Mouse (Mus musculus) CH12.LX (cell line): ENCODE data around the gene Scel. TPM values are rescaled to one million over a fixed set of nuclear protein-coding genes. Genes with fewer than 3 reads are reported as not detected.

ENCODE experiments used
- DNase-seq: peaks from one replicate; pipeline ENCODE4 v3.0.0-alpha.2; 2013; ENCODE audit errors: extremely low read depth
- H3K27ac ChIP-seq: 2 replicates; pipeline ENCODE4 v1.5.1; 2012; ENCODE audit warnings: low read depth, mild to moderate bottlenecking, control low read depth, moderate library complexity; ENCODE audit not compliant: insufficient read depth
- H3K27me3 ChIP-seq: replicated peaks from 2 replicates; pipeline ENCODE3; 2012; ENCODE audit warnings: inconsistent platforms
- H3K36me3 ChIP-seq, 2 experiments: replicated peaks in 1 of 2; 2 replicates each; pipeline versions ENCODE3 to v1.6.1; 2012; ENCODE audit warnings: inconsistent platforms in 1 of 2, low read length in 1 of 2, mild to moderate bottlenecking in 1 of 2, mixed read lengths in 1 of 2, moderate library complexity in 1 of 2; ENCODE audit not compliant: control insufficient read depth in 1 of 2, insufficient read depth in 1 of 2
- H3K4me1 ChIP-seq, 2 experiments: 2 replicates each; pipeline ENCODE4 v1.6.1; 2012; ENCODE audit warnings: inconsistent platforms in 1 of 2, moderate library complexity in 1 of 2; ENCODE audit not compliant: insufficient read depth in 2 of 2, control insufficient read depth in 1 of 2
- H3K4me2 ChIP-seq: 2 replicates; pipeline ENCODE4 v1.6.1; 2012; ENCODE audit warnings: low read depth, mild to moderate bottlenecking, control low read depth; ENCODE audit not compliant: poor library complexity, insufficient read depth, severe bottlenecking
- H3K4me3 ChIP-seq, 3 experiments: fragments of 150-350 bp in 1 of 3; sonication (generic) in 1 of 3; replicated peaks in 1 of 3; 2 replicates each; pipeline versions ENCODE3 to v1.5.1; 2011 to 2012; ENCODE audit warnings: low read depth in 2 of 3, low read length in 2 of 3, mild to moderate bottlenecking in 2 of 3, moderate library complexity in 2 of 3, control low read depth in 1 of 3, improper control_type of control experiment in 1 of 3, inconsistent platforms in 1 of 3, mixed read lengths in 1 of 3; ENCODE audit not compliant: poor library complexity in 1 of 3
- H3K79me2 ChIP-seq: replicated peaks from 2 replicates; pipeline ENCODE4 v1.6.1; 2012; ENCODE audit warnings: mild to moderate bottlenecking, moderate library complexity; ENCODE audit not compliant: control insufficient read depth, poor library complexity, insufficient read depth, severe bottlenecking; ENCODE audit errors: extremely low read depth
- H3K9ac ChIP-seq: 2 replicates; pipeline ENCODE4 v1.6.1; 2012; ENCODE audit warnings: low read depth, mild to moderate bottlenecking, control low read depth, moderate library complexity; ENCODE audit not compliant: insufficient read depth
- H3K9me3 ChIP-seq: replicated peaks from 2 replicates; pipeline ENCODE3; 2012; ENCODE audit warnings: low read length, inconsistent platforms, mixed read lengths
- BHLHE40 ChIP-seq: IDR thresholded peaks from 2 replicates; pipeline ENCODE4 v1.6.1; 2011; ENCODE audit warnings: mild to moderate bottlenecking, low read depth, low read length, improper control_type of control experiment
- ELF1 ChIP-seq: IDR thresholded peaks from 2 replicates; pipeline ENCODE4 v1.6.1; 2014; ENCODE audit warnings: low read depth, mild to moderate bottlenecking, inconsistent platforms, low read length, improper control_type of control experiment
- EP300 ChIP-seq: IDR thresholded peaks from 2 replicates; pipeline ENCODE4 v1.6.1; 2011; ENCODE audit warnings: low read length, improper control_type of control experiment
- ETS1 ChIP-seq: conservative IDR thresholded peaks from 2 replicates; pipeline ENCODE4 v1.6.1; 2012; ENCODE audit warnings: low read depth, mild to moderate bottlenecking, inconsistent platforms, low read length, improper control_type of control experiment, moderate library complexity
- JUND ChIP-seq: conservative IDR thresholded peaks from 2 replicates; pipeline ENCODE4 v1.6.1; 2011; ENCODE audit warnings: low read depth, low read length, improper control_type of control experiment
- MAX ChIP-seq: IDR thresholded peaks from 2 replicates; pipeline ENCODE4 v1.6.1; 2011; ENCODE audit warnings: low read length, improper control_type of control experiment
- POLR2AphosphoS2 ChIP-seq: IDR thresholded peaks from 2 replicates; pipeline ENCODE4 v1.6.1; 2011; ENCODE audit warnings: low read depth, low read length, improper control_type of control experiment
- TBP ChIP-seq: conservative IDR thresholded peaks from 2 replicates; pipeline ENCODE4 v1.6.1; 2011; ENCODE audit warnings: low read depth, low read length, improper control_type of control experiment
- ZC3H11A ChIP-seq: IDR thresholded peaks from 2 replicates; pipeline ENCODE4 v1.6.1; 2012; ENCODE audit warnings: low read depth, mild to moderate bottlenecking, inconsistent platforms, low read length, improper control_type of control experiment
- ZMIZ1 ChIP-seq: IDR thresholded peaks from 2 replicates; pipeline ENCODE4 v1.6.1; 2012; ENCODE audit warnings: low read depth, mild to moderate bottlenecking, inconsistent platforms, low read length, improper control_type of control experiment
- dilution Hi-C: fragments of 300-500 bp; cut with MboI; formaldehyde crosslinking; loops from 2 replicates; pipeline ENCODE4 v1.14.3; 2020; ENCODE audit warnings: low sequenced_read_pairs; ENCODE audit not compliant: extremely low pct_unique_long_range_greater_than_20kb, extremely low pct_ligation_motif_present
- in situ Hi-C: fragments of 300-500 bp; cut with MboI; formaldehyde crosslinking; loops from 3 replicates; pipeline ENCODE4 v1.14.3; 2019; ENCODE audit warnings: low sequenced_read_pairs, low pct_ligation_motif_present, low pct_unique_long_range_greater_than_20kb, mixed read lengths
- polyA plus RNA-seq: library from polyadenylated mRNA; unstranded; fragments of >175 nt; gene quantifications from 2 replicates; pipeline ENCODE4 v1.2.1, GENCODE M21; 2012; ENCODE audit warnings: low read depth; ENCODE audit not compliant: insufficient read length
- total RNA-seq, 2 experiments: library from RNA; depleted of rRNA; stranded (reverse); fragments of 300-350 nt in 1 of 2; fragments of >200 nt in 1 of 2; gene quantifications; 2 replicates each; pipeline ENCODE4 v1.2.3; 2012 to 2014

Gene Scel
- total and polyA plus RNA-seq, 3 experiments = 0.04 to 0.31 (median 0.31) TPM

DNA sequence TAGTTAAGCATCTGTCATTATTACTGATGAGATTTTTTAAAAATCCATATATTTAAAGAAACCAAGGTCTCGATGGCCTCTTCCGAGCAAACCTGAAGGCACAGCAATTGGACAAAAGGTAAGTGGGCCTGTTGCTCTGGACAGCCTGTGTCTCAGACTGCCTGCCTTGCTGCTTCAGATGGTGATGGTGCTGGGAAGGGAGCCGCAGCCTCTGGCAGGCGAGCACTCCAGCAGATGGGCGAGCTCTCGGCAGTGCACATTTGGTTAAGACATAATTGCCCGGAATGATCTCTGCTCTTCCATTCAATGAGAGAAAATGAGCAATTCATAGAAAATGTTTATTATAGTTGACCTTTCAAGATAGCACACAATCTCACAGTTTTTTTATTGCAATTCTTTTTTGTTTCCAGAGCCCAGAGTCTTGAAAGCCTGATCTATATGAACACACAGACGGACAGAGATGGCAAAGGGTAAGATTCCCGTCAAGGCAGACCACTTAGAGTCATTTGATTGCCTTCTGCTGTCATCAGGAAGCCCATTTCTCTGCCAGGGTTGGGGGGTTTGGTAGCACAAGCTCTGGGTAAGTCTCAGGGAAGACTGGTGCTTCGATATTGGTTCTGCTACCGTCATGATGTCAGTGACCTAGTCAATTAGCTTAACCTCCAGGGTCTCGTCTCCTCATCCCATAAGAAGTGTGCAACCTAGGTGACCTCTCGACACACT is 58.6 kb downstream of the Scel start:
- H3K36me3 ChIP-seq = no peaks in the 10 kb centered on the region
- no peaks in the 10 kb centered on the region for H3K79me2 ChIP-seq
- no peaks in the 10 kb centered on the region for H3K27me3 ChIP-seq
- H3K27ac ChIP-seq = no peak overlapping the region
- dilution Hi-C loops = loop anchor here (25.0 kb wide), 1 partner anchor 391 kb away; no protein-coding TSS in a partner anchor
- TF ChIP-seq ZMIZ1 (no peak), ZC3H11A (no peak), POLR2AphosphoS2 (no peak), MAX (no peak), ELF1 (no peak)
- H3K4me2 ChIP-seq = no peak overlapping the region
- no peaks in the 10 kb centered on the region for H3K9me3 ChIP-seq
- H3K4me3 ChIP-seq = no peak overlapping the region
- in situ Hi-C loops = no loop called here
- peaks cover 0 to 4% of the 10 kb centered on the region in 2 experiments; a peak in 1 of 4 replicates for H3K4me1 ChIP-seq
- no peak overlapping the region for H3K9ac ChIP-seq
- DNase-seq = no peak

DNA sequence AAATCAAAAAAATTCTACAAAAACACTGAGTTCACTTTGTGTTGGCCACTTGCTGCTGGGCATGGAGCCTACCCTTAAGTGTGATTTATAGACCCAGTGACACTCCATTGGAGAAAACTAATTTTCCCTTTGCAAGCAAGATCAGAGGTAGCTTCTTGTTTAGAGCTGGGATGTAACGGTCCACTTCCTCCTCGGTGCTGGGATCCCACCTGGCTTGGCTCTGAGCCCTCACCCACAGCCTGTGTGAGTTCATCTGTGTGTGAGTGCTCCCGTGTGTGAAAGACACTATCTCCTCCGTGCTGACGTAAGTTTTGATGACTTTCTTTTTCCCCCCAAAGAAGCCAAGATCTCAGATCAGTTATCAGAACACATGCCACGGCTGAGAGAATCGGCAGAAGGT is 62.7 kb downstream of the Scel start:
- H3K36me3 ChIP-seq = no peaks in the 10 kb centered on the region
- TF ChIP-seq TBP (no peak), EP300 (no peak), BHLHE40 (peak; percentile 42; the same call in 1 of the 2 replicates), ETS1 (0 out of 2 replicates have a peak, but pooled peaks have one; percentile 31)
- no peak overlapping the region for H3K4me3 ChIP-seq
- in situ Hi-C loops = no loop called here
- peaks cover 0 to 8% of the 10 kb centered on the region in 2 experiments; a peak in 2 of 4 replicates for H3K4me1 ChIP-seq
- H3K79me2 ChIP-seq = no peaks in the 10 kb centered on the region
- dilution Hi-C loops = no loop called here
- H3K4me2 ChIP-seq = no peak overlapping the region
- no peaks in the 10 kb centered on the region for H3K27me3 ChIP-seq
- H3K27ac ChIP-seq = no peak overlapping the region
- no peaks in the 10 kb centered on the region for H3K9me3 ChIP-seq
- H3K9ac ChIP-seq = no peak overlapping the region
- no peak for DNase-seq

DNA sequence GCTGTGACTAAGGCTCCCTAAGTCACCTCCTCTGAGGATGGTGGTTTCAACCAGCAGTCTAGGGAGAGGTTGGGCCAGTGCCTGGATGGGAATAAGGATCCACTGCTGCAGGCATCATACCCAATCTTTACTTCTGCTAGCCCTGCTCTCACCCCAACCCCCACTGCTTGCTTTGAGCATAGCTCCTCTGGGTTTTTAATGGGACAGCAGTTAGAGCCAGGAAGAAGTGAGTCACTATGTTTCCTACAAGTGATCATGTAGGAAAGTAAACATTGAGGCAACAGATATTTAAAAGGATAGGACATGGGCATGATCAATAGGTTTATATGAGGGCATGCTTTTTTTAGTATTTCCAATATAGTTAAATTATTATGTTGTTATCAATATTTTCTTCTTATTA is 63.9 kb downstream of the Scel start:
- dilution Hi-C loops = no loop called here
- no peaks in the 10 kb centered on the region for H3K36me3 ChIP-seq
- TF ChIP-seq TBP = no peak
- 0 out of 2 replicates have a peak, but pooled peaks have one; percentile 14 for TF ChIP-seq JUND
- TF ChIP-seq EP300 = 0 out of 2 replicates have a peak, but pooled peaks have one; percentile 15
- TF ChIP-seq, all 38 proteins: peak for 2
- DNase-seq = no peak
- Histone ChIP-seq H3K27me3 (no peaks in the 10 kb centered on the region), H3K4me2 (no peak overlapping the region), H3K27ac (no peak overlapping the region), H3K79me2 (no peaks in the 10 kb centered on the region), H3K4me3 (no peak overlapping the region), H3K9me3 (no peaks in the 10 kb centered on the region), H3K9ac (no peak overlapping the region), H3K4me1 (peaks cover 0 to 8% of the 10 kb centered on the region in 2 experiments; a peak in 2 of 4 replicates)
- in situ Hi-C loops = no loop called here
